Mouse (Mus musculus): ENCODE results near the gene Abracl. TPM values are rescaled to one million over a fixed set of nuclear protein-coding genes. Genes with fewer than 3 reads are reported as not detected.
A peak's percentile ranks its signal among the peaks of the same experiment; 100 is the strongest.

Gene Abracl
- polyA plus RNA-seq, 1 experiment from 2014 or later, result 373 TPM

- 92% methylated on average over 9 of the region's 9 CpGs for WGBS
- Histone ChIP-seq H3K9ac (no peak overlapping the region), H3K9me3 (replicated peaks) (no peaks in the 10 kb centered on the region), H3K4me3 (no peak overlapping the region), H3K4me2 (no peak overlapping the region), H3K36me3 (ENCODE audit: poor library complexity, severe bottlenecking) (no peaks in the 10 kb centered on the region), H3K27me3 (no peaks in the 10 kb centered on the region), H3K4me1 (peaks cover 28% of the 10 kb centered on the region), H3K27ac (no peak overlapping the region)
- ATAC-seq, result no peak
These were observed 35.7 kb upstream of the Abracl start for GRCm38 (mm10) chr10:18058681-18059338.

GRCm38 (mm10) chr10:18056391-18056745 lies 33.3 kb upstream of the Abracl start:
- no peak for ATAC-seq
- 0% methylated on average over 8 of the region's 8 CpGs for WGBS
- H3K9me3 ChIP-seq (replicated peaks), result no peaks in the 10 kb centered on the region

GRCm38 (mm10) chr10:18055696-18056390 lies 32.8 kb upstream of the Abracl start, which contains the start of gene Reps1:
Reps1 (plus strand) TSS chr10:18055861.
- no peaks in the 10 kb centered on the region for H3K9me3 ChIP-seq (replicated peaks)
- no peaks in the 10 kb centered on the region for H3K27me3 ChIP-seq
- H3K4me1 ChIP-seq, result peaks cover 28% of the 10 kb centered on the region
- no peaks in the 10 kb centered on the region for H3K36me3 ChIP-seq (ENCODE audit: poor library complexity, severe bottlenecking)
- H3K9ac ChIP-seq, result peak within 1 kb of the TSS; percentile 97
- WGBS, result under 1% methylated on average over 77 of the region's 90 CpGs
- peak; percentile 85 for ATAC-seq
- peak within 1 kb of the TSS; percentile 94 for H3K27ac ChIP-seq
- peak within 1 kb of the TSS; percentile 71 for H3K4me2 ChIP-seq
- H3K4me3 ChIP-seq, result peak within 1 kb of the TSS; percentile 97

More at GRCm38 (mm10) chr10:18056391-18056745, 33.3 kb upstream of the Abracl start:
- Histone ChIP-seq H3K36me3 (ENCODE audit: poor library complexity, severe bottlenecking) (no peaks in the 10 kb centered on the region), H3K9ac (peak overlapping the region; percentile 97), H3K4me2 (peak overlapping the region; percentile 71), H3K27ac (peak overlapping the region; percentile 94), H3K27me3 (no peaks in the 10 kb centered on the region), H3K4me1 (peaks cover 28% of the 10 kb centered on the region), H3K4me3 (peak overlapping the region; percentile 97)

- ATAC-seq, result peak; percentile 98
- peak overlapping the region; percentile 71 for H3K4me2 ChIP-seq
- no peaks in the 10 kb centered on the region for H3K9me3 ChIP-seq (replicated peaks)
- H3K27ac ChIP-seq, result peak overlapping the region; percentile 94
- no peaks in the 10 kb centered on the region for H3K36me3 ChIP-seq (ENCODE audit: poor library complexity, severe bottlenecking)
- H3K27me3 ChIP-seq, result no peaks in the 10 kb centered on the region
- H3K4me3 ChIP-seq, result peak overlapping the region; percentile 97
- peak overlapping the region; percentile 97 for H3K9ac ChIP-seq
- WGBS, result 3% methylated on average over 49 of the region's 61 CpGs
- H3K4me1 ChIP-seq, result peaks cover 28% of the 10 kb centered on the region
These were observed 32.1 kb upstream of the Abracl start for GRCm38 (mm10) chr10:18055009-18055695.

- Histone ChIP-seq H3K4me1 (no peaks in the 10 kb centered on the region), H3K4me2 (no peak overlapping the region), H3K9me3 (replicated peaks) (no peaks in the 10 kb centered on the region), H3K4me3 (no peak overlapping the region), H3K9ac (no peak overlapping the region), H3K36me3 (ENCODE audit: poor library complexity, severe bottlenecking) (no peaks in the 10 kb centered on the region), H3K27me3 (no peaks in the 10 kb centered on the region), H3K27ac (no peak overlapping the region)
- ATAC-seq, result no peak
- 85% methylated on average over 10 of the region's 10 CpGs for WGBS
These were observed 24.5 kb upstream of the Abracl start for GRCm38 (mm10) chr10:18047380-18048146.

- Histone ChIP-seq H3K4me3 (no peak overlapping the region), H3K4me1 (no peaks in the 10 kb centered on the region), H3K9me3 (replicated peaks) (no peaks in the 10 kb centered on the region), H3K36me3 (ENCODE audit: poor library complexity, severe bottlenecking) (no peaks in the 10 kb centered on the region), H3K27ac (no peak overlapping the region), H3K4me2 (no peak overlapping the region), H3K27me3 (no peaks in the 10 kb centered on the region), H3K9ac (no peak overlapping the region)
- ATAC-seq, result no peak
These were observed 23.3 kb upstream of the Abracl start for GRCm38 (mm10) chr10:18046380-18046779.

- no peak overlapping the region for H3K4me2 ChIP-seq
- no peaks in the 10 kb centered on the region for H3K4me1 ChIP-seq
- no peaks in the 10 kb centered on the region for H3K9me3 ChIP-seq (replicated peaks)
- no peak for ATAC-seq
- H3K36me3 ChIP-seq (ENCODE audit: poor library complexity, severe bottlenecking), result no peaks in the 10 kb centered on the region
- no peak overlapping the region for H3K4me3 ChIP-seq
- no peak overlapping the region for H3K9ac ChIP-seq
- no peak overlapping the region for H3K27ac ChIP-seq
- no peaks in the 10 kb centered on the region for H3K27me3 ChIP-seq
- 86% methylated on average over 5 of the region's 5 CpGs for WGBS
These were observed 13.8 kb upstream of the Abracl start for GRCm38 (mm10) chr10:18036849-18037248.

- ATAC-seq, result no peak
- no peak overlapping the region for H3K4me3 ChIP-seq
- no peaks in the 10 kb centered on the region for H3K27me3 ChIP-seq
- H3K9me3 ChIP-seq (replicated peaks), result no peaks in the 10 kb centered on the region
- H3K36me3 ChIP-seq (ENCODE audit: poor library complexity, severe bottlenecking), result no peaks in the 10 kb centered on the region
- H3K4me2 ChIP-seq, result no peak overlapping the region
- no peaks in the 10 kb centered on the region for H3K4me1 ChIP-seq
- H3K27ac ChIP-seq, result no peak overlapping the region
- no peak overlapping the region for H3K9ac ChIP-seq
- 96% methylated on average over 4 of the region's 4 CpGs for WGBS
These were observed 11.3 kb upstream of the Abracl start for GRCm38 (mm10) chr10:18034408-18034807.

GRCm38 (mm10) chr10:18022312-18022711 lies 776 bp downstream of the Abracl start:
- WGBS, result 0% methylated on average over 21 of the region's 21 CpGs
- H3K9me3 ChIP-seq (replicated peaks), result no peaks in the 10 kb centered on the region
- H3K9ac ChIP-seq, result peak overlapping the region; percentile 85
- no peaks in the 10 kb centered on the region for H3K27me3 ChIP-seq
- H3K27ac ChIP-seq, result peak overlapping the region; percentile 95
- H3K4me2 ChIP-seq, result peak overlapping the region; percentile 63
- peak overlapping the region; percentile 75 for H3K4me3 ChIP-seq
- peaks cover 14% of the 10 kb centered on the region for H3K36me3 ChIP-seq (ENCODE audit: poor library complexity, severe bottlenecking)
- peak; percentile 83 for ATAC-seq
- H3K4me1 ChIP-seq, result peaks cover 31% of the 10 kb centered on the region

GRCm38 (mm10) chr10:18021576-18022311 lies 1.3 kb downstream of the Abracl start:
- peaks cover 31% of the 10 kb centered on the region for H3K4me1 ChIP-seq
- no peaks in the 10 kb centered on the region for H3K27me3 ChIP-seq
- peak overlapping the region; percentile 63 for H3K4me2 ChIP-seq
- peaks cover 19% of the 10 kb centered on the region for H3K36me3 ChIP-seq (ENCODE audit: poor library complexity, severe bottlenecking)
- H3K9me3 ChIP-seq (replicated peaks), result no peaks in the 10 kb centered on the region
- H3K27ac ChIP-seq, result peak overlapping the region; percentile 95
- H3K4me3 ChIP-seq, result peak overlapping the region; percentile 75
- peak overlapping the region; percentile 85 for H3K9ac ChIP-seq
- ATAC-seq, result peak; percentile 48
- WGBS, result 26% methylated on average over 14 of the region's 14 CpGs

- H3K9me3 ChIP-seq (replicated peaks), result no peaks in the 10 kb centered on the region
- peak overlapping the region; percentile 95 for H3K27ac ChIP-seq
- 65% methylated on average over 1 of the region's 1 CpGs for WGBS
- peak overlapping the region; percentile 75; the same call in 1 of the 2 replicates for H3K4me3 ChIP-seq
- peak overlapping the region; percentile 63 for H3K4me2 ChIP-seq
- peaks cover 28% of the 10 kb centered on the region for H3K36me3 ChIP-seq (ENCODE audit: poor library complexity, severe bottlenecking)
- H3K4me1 ChIP-seq, result peaks cover 31% of the 10 kb centered on the region
- no peak for ATAC-seq
- no peak overlapping the region for H3K9ac ChIP-seq
- no peaks in the 10 kb centered on the region for H3K27me3 ChIP-seq
These were observed 2.2 kb downstream of the Abracl start for GRCm38 (mm10) chr10:18020846-18021245.
